Mouse (Mus musculus) urinary bladder, postnatal 36 days (tissue): ENCODE measurements at regions not wholly inside any gene's neighbourhood (a gene's known extent, or its start where the extent isn't known, plus 50 kb on each side); places are given as distances from the start of the nearest gene placed in this dataset.

ENCODE experiments used
- DNase-seq, 2 experiments: peaks; one replicate each; pipeline ENCODE4 v3.0.0; 2022; ENCODE audit warnings: low spot score in 2 of 2, mixed read lengths in 1 of 2

DNA sequence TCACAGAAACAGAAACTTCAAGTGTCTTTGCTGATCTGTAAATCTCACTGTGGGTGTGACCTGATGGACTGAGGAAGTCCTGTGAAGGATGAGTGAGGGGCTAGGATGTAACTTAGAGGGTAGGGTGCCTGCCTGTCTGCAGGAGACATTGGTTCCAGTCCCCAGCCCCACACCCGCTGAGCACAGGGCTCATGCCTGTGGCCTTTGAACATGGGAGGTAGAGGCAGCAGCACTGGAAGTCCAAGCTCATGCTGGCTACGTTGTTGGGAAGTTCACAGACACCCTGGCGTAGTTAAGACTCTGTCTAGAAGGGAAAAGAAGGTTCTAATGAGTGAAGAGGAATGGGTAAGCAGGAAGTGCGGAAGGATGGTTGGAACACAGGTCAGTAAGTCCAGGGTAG, 59.7 kb upstream of the Tgm3 start:
- DNase-seq: no peak

DNA sequence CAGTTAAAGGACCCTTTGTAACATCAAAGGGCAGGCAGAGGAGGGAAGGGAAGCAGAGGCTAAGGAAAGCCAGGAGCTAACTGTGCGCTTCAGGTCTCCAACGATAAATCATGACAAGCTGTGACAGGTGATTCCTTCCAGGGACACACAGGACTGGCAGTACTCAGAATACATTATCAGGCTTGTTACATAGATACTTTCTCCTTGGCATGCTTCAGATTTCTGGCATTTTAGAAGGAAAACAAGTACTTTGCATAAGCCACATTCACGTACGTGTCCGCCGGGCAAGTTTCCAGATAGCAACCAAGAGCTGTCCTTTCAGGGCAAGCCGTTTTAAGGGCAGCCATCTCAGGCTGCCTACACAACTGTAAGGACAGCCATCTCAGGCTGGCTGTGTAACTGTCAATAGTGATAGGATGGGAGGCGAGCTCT, 56.9 kb upstream of the Tgm3 start:
- no peak for DNase-seq

DNA sequence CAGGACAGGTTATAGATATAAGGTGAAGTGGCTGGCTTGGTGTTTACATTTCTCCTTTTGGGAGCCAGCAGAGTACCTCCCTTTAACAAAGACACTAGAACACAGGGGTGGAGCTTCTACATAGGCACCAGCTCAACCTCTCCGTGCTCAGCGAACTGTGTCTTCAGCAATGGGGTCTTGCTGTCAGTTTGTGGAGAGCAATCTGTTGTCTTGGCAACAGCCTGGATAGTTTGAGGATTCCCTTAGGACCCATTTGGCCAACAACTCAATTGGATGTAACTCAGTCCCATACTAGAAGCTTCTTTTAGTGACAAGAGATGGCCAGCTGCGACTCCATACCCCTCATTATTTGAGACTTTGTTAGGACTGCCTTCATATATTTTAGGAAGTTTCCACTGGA, 54.0 kb upstream of the Tgm3 start:
- DNase-seq: no peak

DNA sequence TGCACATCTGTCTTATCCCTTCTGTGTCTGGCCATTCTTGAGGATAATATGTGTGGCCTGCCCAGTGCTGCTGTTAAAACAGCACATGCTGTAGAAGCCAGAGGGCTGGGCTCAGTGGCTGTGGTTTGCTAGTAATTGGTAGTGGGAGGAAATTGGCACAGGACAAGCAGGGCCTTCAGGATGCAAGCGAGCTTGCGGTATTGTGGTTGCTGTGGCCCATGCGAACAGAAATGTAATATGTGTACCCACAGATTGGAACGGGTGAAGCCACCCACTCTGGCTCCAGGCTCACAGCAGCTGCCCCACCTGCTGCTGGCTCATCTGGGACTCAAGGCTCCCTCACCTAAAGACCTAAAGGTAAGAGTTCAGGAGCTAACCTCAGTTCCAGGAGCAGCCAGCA, 51.8 kb upstream of the Tgm3 start:
- no peak for DNase-seq

DNA sequence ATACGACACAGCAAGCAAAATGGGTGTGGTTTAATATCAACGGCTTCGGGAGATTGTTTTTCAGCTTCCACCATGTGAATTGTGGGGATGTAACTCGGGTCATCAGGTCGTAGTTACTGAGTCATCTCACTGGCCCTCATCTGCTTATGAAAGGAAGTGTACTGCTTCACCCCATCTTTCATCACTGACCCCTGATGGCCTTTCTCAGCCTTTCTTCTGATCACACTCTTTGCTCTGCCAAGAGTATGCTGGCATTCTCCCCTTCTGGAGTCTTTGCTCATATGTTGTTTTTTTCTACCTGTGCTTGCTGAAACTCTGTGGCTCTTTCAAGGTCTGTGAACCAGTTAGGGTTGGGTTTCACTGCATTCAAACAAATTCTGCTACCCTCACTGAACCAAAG, 50.6 kb upstream of the Tgm3 start:
- DNase-seq: no peak
